Mouse (Mus musculus): ENCODE results near the gene Ahnak.
A peak's percentile ranks its signal among the peaks of the same experiment; 100 is the strongest.

DNA sequence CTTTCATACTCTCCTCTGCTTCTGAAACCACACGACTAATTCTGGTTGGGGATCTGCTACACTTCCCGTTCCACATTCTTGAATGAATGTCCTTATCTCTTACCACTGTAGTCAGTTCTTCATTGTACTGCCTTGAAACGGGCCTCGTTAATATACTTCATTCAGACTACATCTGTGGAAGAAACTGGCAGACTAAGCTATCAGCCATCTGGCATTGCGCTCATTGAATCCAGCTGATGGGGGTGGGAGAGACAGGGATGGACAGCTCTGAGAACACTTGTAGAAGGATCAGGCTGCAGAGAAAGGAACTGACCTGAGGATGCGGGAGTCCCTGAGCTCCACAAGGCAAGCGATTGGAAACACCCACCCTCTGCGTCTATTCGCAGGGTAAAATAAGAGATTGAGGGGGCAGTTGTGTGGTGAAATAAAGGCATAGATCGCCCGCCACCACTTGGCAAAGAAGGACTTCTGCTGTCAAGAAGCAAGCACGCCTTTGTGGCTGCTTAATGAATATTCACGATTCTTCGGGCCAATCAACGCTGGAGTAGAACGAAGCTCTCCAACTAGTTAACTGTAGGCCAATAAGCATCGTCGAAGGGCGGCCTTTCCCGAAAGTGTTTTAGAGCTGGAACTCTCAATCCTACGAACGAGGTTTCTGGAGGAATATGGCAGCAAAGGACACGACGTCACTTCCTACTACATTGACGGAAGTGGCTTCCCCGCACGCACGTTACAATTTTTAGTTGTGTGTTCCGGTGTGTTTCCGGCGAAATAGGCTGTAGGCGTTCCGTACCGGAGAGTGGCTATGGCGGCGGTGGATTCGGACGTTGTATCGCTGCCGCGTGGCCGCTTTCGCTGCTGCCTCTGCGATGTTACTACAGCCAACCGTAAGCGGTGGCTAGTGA is 35.7 kb upstream of the Ahnak start, which contains the start of gene Tut1:
- TF ChIP-seq CTCF (IDR thresholded peaks at IDR 0.05) (peak; percentile 17; the same call in 1 of the 2 replicates), EP300 (IDR thresholded peaks at IDR 0.05; ENCODE audit: insufficient read depth, low read depth, low read length) (peak; percentile 91)

Measured in heart, adult 2 months (tissue).